Mouse (Mus musculus) heart, adult 2 months (tissue): ENCODE data around the gene Lrrfip2. TPM values are rescaled to one million over a fixed set of nuclear protein-coding genes. Genes with fewer than 3 reads are reported as not detected.

Experiments used
- DNase-seq, 2 experiments: peaks; one replicate each; pipeline ENCODE4 v3.0.0; 2021
- H3K27ac ChIP-seq: fragments of 200-600 bp; 2 replicates; pipeline ENCODE4 v1.8.1; 2022
- H3K27me3 ChIP-seq: fragments of 200-500 bp; 2 replicates; pipeline ENCODE4 v1.6.1; 2012; ENCODE audit warnings: mild to moderate bottlenecking, low read length, inconsistent platforms, mixed read lengths; ENCODE audit not compliant: control insufficient read depth, insufficient read depth
- H3K36me3 ChIP-seq: fragments of 200-500 bp; 2 replicates; pipeline ENCODE4 v1.6.1; 2012; ENCODE audit warnings: low read length, inconsistent platforms; ENCODE audit not compliant: control insufficient read depth, insufficient read depth
- H3K4me1 ChIP-seq: fragments of 200-500 bp; 2 replicates; pipeline ENCODE4 v1.6.1; 2011; ENCODE audit warnings: low read length; ENCODE audit not compliant: control insufficient read depth, insufficient read depth
- H3K4me3 ChIP-seq: fragments of 200-600 bp; 2 replicates; pipeline ENCODE4 v1.8.1; 2022
- H3K79me2 ChIP-seq: fragments of 200-500 bp; replicated peaks from 2 replicates; pipeline ENCODE4 v1.6.1; 2012; ENCODE audit warnings: mild to moderate bottlenecking, inconsistent platforms, low read length, moderate library complexity, mixed read lengths; ENCODE audit not compliant: control insufficient read depth, insufficient read depth
- H3K9ac ChIP-seq: fragments of 200-500 bp; 2 replicates; pipeline ENCODE4 v1.6.1; 2012; ENCODE audit warnings: low read depth, mild to moderate bottlenecking, control low read depth, inconsistent platforms, low read length, mixed read lengths
- CTCF ChIP-seq: fragments of 200-600 bp; IDR thresholded peaks from 2 replicates; pipeline ENCODE4 v1.8.1; 2022; ENCODE audit warnings: antibody characterized with exemption, mild to moderate bottlenecking, moderate library complexity
- EP300 ChIP-seq: fragments of 200-500 bp; IDR thresholded peaks from 2 replicates; pipeline ENCODE4 v1.6.1; 2011; ENCODE audit warnings: low read depth, low read length, control low read depth; ENCODE audit not compliant: insufficient read depth
- POLR2A ChIP-seq: fragments of 200-500 bp; IDR thresholded peaks from 2 replicates; pipeline ENCODE4 v1.6.1; 2011; ENCODE audit warnings: mild to moderate bottlenecking, low read depth, low read length, control low read depth; ENCODE audit not compliant: insufficient read depth
- WGBS: fragments of 180-500 bp; shearing (Covaris S2); methylation state at CpG from one replicate; pipeline ENCODE4 v1.1.7; 2018; 5-methylcytosine and 5-hydroxymethylcytosine counted together
- intact Hi-C: fragments of 180-260 bp; cut with DNase I; formaldehyde crosslinking; loops from one replicate; pipeline ENCODE4 v1.15.1; 2025
- polyA plus RNA-seq: library from polyadenylated mRNA; depleted of rRNA; stranded (reverse); fragments of >200 nt; gene quantifications from 2 replicates; pipeline ENCODE4 v1.2.3, GENCODE M21; 2012
- total RNA-seq, 2 experiments: library from RNA; stranded (reverse); gene quantifications; 2 replicates each; pipeline ENCODE4 v1.2.3; 2021

Lrrfip2 gene
- total and polyA plus RNA-seq, 3 experiments, result 33.5 to 84.1 (median 83.6) TPM

- H3K27me3 ChIP-seq, result no peaks in the 10 kb centered on the region
- DNase-seq, result peak; percentile 64 to 65
- H3K4me1 ChIP-seq, result no peaks in the 10 kb centered on the region; the same call in 1 of the 2 replicates
- no peaks in the 10 kb centered on the region for H3K36me3 ChIP-seq
- H3K9ac ChIP-seq, result no peak overlapping the region
- no peak for TF ChIP-seq EP300
- no peak for TF ChIP-seq POLR2A
- no peak for TF ChIP-seq CTCF
- intact Hi-C loops, result loop anchor here (1.0 to 5.0 kb wide), 3 partner anchors 25 to 115 kb away; partner anchors contain the start of gene Lrrfip2
- 36% methylated on average over 9 of the region's 9 CpGs for WGBS
- no peak overlapping the region for H3K27ac ChIP-seq
- no peaks in the 10 kb centered on the region for H3K79me2 ChIP-seq
- H3K4me3 ChIP-seq, result no peak overlapping the region
These were observed 24.7 kb upstream of the Lrrfip2 start for GRCm38 (mm10) chr9:111092657-111093056.

DNA sequence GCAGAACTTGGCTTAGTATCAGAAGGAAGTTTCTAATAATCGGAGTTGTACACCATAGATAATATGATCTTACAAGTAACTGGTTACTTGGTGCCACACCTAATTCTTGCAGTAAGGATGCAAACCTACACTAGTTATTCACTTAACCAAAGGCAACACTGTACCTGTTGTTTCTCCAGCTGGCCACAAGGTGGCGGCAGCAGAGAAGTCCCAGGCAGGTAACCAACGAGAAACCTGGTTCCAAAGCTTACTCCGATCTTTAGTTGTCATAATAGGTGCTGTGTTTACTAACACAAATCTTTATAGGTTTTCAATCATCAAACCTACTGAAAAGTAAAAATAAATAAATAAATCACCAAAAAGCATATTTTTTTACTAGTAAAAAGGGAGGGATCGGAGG lies 24.3 kb upstream of the Lrrfip2 start:
- H3K79me2 ChIP-seq, result no peaks in the 10 kb centered on the region
- 24% methylated on average over 5 of the region's 5 CpGs for WGBS
- H3K27me3 ChIP-seq, result no peaks in the 10 kb centered on the region
- intact Hi-C loops, result loop anchor here (1.0 to 5.0 kb wide), 3 partner anchors 24 to 114 kb away; partner anchors contain the start of gene Lrrfip2
- H3K36me3 ChIP-seq, result no peaks in the 10 kb centered on the region
- H3K4me1 ChIP-seq, result no peaks in the 10 kb centered on the region; the same call in 1 of the 2 replicates
- no peak overlapping the region for H3K9ac ChIP-seq
- TF ChIP-seq POLR2A, result no peak
- peak; percentile 98 for TF ChIP-seq CTCF
- peak; percentile 84; the same call in 1 of the 2 replicates for TF ChIP-seq EP300
- no peak overlapping the region for H3K27ac ChIP-seq
- H3K4me3 ChIP-seq, result no peak overlapping the region
- DNase-seq, result peak; percentile 62 to 70

DNA sequence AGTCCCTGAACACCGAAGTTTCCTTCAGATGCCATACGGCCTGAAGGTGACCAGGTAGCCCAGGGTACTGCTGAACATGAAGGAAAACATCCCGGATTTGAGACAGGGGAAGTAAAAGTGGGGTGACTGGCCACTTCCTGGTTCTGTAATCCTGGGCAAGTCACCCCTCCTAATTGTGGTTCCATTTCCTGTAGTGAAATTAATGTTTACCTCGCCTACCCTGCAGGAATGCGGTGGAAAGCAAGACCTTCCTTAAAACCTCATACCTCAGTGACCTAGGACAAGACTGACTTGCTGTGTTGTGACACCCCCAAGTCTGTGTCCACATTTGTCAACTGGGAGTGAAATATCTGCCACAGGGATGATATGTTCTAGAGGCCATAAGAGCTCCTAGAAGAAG lies 22.8 kb upstream of the Lrrfip2 start:
- Histone ChIP-seq H3K4me3 (no peak overlapping the region), H3K9ac (no peak overlapping the region), H3K27me3 (no peaks in the 10 kb centered on the region), H3K36me3 (no peaks in the 10 kb centered on the region), H3K79me2 (no peaks in the 10 kb centered on the region), H3K27ac (no peak overlapping the region), H3K4me1 (no peaks in the 10 kb centered on the region; the same call in 1 of the 2 replicates)
- no peak for DNase-seq
- TF ChIP-seq POLR2A (no peak), EP300 (no peak), CTCF (no peak)
- intact Hi-C loops, result loop anchor here (5.0 kb wide), 2 partner anchors 68 to 113 kb away; no protein-coding TSS in a partner anchor
- WGBS, result 50% methylated on average over 5 of the region's 5 CpGs

- Histone ChIP-seq H3K4me3 (no peak overlapping the region), H3K4me1 (no peaks in the 10 kb centered on the region; the same call in 1 of the 2 replicates), H3K27ac (no peak overlapping the region), H3K9ac (no peak overlapping the region), H3K79me2 (no peaks in the 10 kb centered on the region), H3K27me3 (no peaks in the 10 kb centered on the region), H3K36me3 (no peaks in the 10 kb centered on the region)
- WGBS, result 81% methylated on average over 7 of the region's 7 CpGs
- intact Hi-C loops, result no loop called here
- DNase-seq, result no peak
- TF ChIP-seq EP300 (no peak), POLR2A (no peak), CTCF (no peak)
These were observed 21.7 kb upstream of the Lrrfip2 start for GRCm38 (mm10) chr9:111095710-111096109.

DNA sequence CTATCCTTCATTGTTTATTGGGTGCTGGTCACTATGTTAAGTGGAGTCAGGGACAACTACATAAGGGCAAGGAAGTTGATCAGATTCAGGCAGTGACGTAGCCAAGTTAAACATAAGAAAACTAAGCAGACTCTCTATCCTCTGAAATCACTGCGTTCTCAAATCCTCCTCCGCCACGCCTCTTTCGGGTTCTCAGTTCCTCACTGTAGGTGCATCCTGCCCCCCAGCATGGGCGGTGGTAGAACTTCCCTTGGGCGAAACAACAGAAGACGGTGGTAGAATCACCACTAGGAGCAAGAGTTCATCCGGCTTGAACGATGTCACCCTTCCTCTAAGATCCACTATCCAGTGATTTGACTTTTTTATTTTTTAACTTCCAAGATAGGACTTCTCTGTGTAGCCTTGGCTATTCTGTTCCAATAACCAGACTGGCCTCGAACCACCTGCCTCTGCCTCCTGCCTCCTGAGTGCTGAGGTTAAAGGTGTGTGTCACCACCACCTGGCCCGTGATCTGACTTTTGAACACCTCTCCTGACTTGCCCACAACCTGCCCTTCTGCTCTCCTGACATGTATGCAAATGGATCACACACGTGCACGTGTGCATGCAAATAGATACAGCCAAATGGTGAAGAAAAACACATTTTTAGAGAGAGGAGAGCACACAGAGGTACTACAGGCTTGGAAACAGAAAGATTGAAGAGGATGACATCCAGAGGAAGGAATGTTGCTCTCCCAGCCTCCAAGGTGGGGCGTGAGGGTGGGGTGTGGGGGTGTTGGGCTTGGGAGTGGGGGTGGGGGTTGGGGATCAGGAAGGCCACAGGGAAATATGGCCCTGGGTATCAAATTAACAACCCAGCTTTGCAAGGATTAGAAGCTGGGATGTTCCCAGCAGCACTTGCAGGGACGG lies 20.7 kb upstream of the Lrrfip2 start:
- 82% methylated on average over 16 of the region's 16 CpGs for WGBS
- no peak overlapping the region for H3K27ac ChIP-seq
- DNase-seq, result no peak
- no peak for TF ChIP-seq CTCF
- no peaks in the 10 kb centered on the region for H3K27me3 ChIP-seq
- H3K4me3 ChIP-seq, result no peak overlapping the region
- no peaks in the 10 kb centered on the region for H3K36me3 ChIP-seq
- no peak overlapping the region for H3K9ac ChIP-seq
- H3K4me1 ChIP-seq, result no peaks in the 10 kb centered on the region; the same call in 1 of the 2 replicates
- no peaks in the 10 kb centered on the region for H3K79me2 ChIP-seq
- intact Hi-C loops, result no loop called here

DNA sequence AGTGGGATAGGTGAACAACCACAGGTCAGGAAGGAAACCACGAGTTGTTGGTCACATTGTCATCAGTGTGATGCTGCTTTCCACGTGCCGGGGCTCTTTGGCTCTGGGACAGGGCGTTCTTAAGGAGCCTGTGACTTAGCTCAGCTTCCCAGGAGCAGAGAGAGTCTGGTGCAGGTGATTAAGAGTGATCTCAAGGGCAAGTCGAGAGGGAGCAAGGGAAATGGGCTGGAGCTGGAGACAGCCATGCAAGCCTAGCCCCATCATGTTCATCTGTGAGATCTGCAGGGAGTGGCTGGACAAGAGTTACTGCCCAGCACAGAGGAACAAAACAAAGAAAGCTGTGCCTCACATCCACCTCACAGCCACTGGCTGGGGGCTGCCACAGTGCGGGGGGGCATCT lies 19.8 kb upstream of the Lrrfip2 start:
- TF ChIP-seq EP300 (no peak), POLR2A (no peak), CTCF (no peak)
- no peaks in the 10 kb centered on the region for H3K27me3 ChIP-seq
- no peak for DNase-seq
- no peaks in the 10 kb centered on the region; the same call in 1 of the 2 replicates for H3K4me1 ChIP-seq
- intact Hi-C loops, result no loop called here
- H3K4me3 ChIP-seq, result no peak overlapping the region
- 54% methylated on average over 6 of the region's 6 CpGs for WGBS
- no peak overlapping the region for H3K27ac ChIP-seq
- no peaks in the 10 kb centered on the region for H3K36me3 ChIP-seq
- no peak overlapping the region for H3K9ac ChIP-seq
- no peaks in the 10 kb centered on the region for H3K79me2 ChIP-seq
